Mouse (Mus musculus) hindbrain, embryonic 10.5 days (tissue): ENCODE measurements at regions not wholly inside any gene's neighbourhood (a gene's known extent, or its start where the extent isn't known, plus 50 kb on each side); places are given as distances from the start of the nearest gene placed in this dataset.
A peak's percentile ranks its signal among the peaks of the same experiment; 100 is the strongest.

Source experiments
- DNase-seq: peaks from one replicate; pipeline ENCODE4 v3.0.0-alpha.2; 2017; ENCODE audit warnings: low spot score
- H3K27ac ChIP-seq: fragments of 300-500 bp; sonication (generic); 2 replicates; pipeline ENCODE4 v1.5.1; 2016; ENCODE audit warnings: mild to moderate bottlenecking, moderate library complexity
- H3K27me3 ChIP-seq: fragments of 300-500 bp; sonication (generic); 2 replicates; pipeline ENCODE4 v1.6.1; 2016; ENCODE audit warnings: mild to moderate bottlenecking; ENCODE audit not compliant: poor library complexity, insufficient read depth, severe bottlenecking
- H3K36me3 ChIP-seq: fragments of 300-500 bp; sonication (generic); 2 replicates; pipeline ENCODE4 v1.6.1; 2016; ENCODE audit warnings: mild to moderate bottlenecking, moderate library complexity
- H3K4me1 ChIP-seq: fragments of 300-500 bp; sonication (generic); replicated peaks from 2 replicates; pipeline ENCODE4 v1.6.1; 2016; ENCODE audit warnings: mild to moderate bottlenecking
- H3K4me3 ChIP-seq: fragments of 300-500 bp; sonication (generic); 2 replicates; pipeline ENCODE4 v1.5.1; 2016; ENCODE audit warnings: mild to moderate bottlenecking, moderate library complexity
- H3K9me3 ChIP-seq: fragments of 300-500 bp; sonication (generic); 2 replicates; pipeline ENCODE4 v1.6.1; 2016; ENCODE audit warnings: mild to moderate bottlenecking, moderate library complexity
- WGBS: fragments of 180-500 bp; shearing (Covaris S2); methylation state at CpG from one replicate; pipeline ENCODE4 v1.1.7; 2016; 5-methylcytosine and 5-hydroxymethylcytosine counted together

DNA sequence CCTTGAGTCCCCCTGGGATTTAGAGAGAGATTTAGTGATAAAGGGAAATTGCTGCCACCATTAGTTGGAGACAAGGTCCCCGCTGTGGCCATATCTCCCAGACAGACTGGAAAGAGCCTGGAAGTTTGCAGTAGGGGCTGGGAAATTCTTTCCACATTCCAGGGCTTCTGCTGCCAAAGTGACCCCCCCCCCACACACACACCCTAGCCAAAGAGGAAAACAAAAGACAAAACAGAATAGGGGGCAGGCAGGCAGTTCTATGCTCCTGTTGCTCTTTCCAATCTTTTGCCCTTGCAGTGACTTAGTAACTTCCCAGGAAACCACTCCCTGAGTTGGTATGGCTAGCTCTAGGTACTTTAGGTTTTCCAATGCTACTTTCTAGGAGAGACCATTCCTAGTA lies 270.9 kb downstream of the Rps24 start:
- Histone ChIP-seq H3K4me3 (no peak overlapping the region), H3K9me3 (no peaks in the 10 kb centered on the region), H3K27ac (peak overlapping the region; percentile 6), H3K4me1 (peaks cover 43% of the 10 kb centered on the region), H3K27me3 (no peaks in the 10 kb centered on the region), H3K36me3 (no peaks in the 10 kb centered on the region)
- DNase-seq = no peak
- WGBS = 74% methylated on average over 1 of the region's 1 CpGs

- Histone ChIP-seq H3K27ac (peak overlapping the region; percentile 53), H3K36me3 (no peaks in the 10 kb centered on the region), H3K4me1 (peaks cover 71% of the 10 kb centered on the region), H3K4me3 (no peak overlapping the region), H3K9me3 (no peaks in the 10 kb centered on the region), H3K27me3 (no peaks in the 10 kb centered on the region)
- no peak for DNase-seq
- 78% methylated on average over 1 of the region's 1 CpGs for WGBS
These were observed 274.0 kb downstream of the Rps24 start for GRCm38 (mm10) chr14:24760926-24761325.

- H3K4me1 ChIP-seq = peaks cover 69% of the 10 kb centered on the region
- DNase-seq = peak; percentile 34
These were observed 275.7 kb downstream of the Rps24 start for GRCm38 (mm10) chr14:24762468-24763274.

DNA sequence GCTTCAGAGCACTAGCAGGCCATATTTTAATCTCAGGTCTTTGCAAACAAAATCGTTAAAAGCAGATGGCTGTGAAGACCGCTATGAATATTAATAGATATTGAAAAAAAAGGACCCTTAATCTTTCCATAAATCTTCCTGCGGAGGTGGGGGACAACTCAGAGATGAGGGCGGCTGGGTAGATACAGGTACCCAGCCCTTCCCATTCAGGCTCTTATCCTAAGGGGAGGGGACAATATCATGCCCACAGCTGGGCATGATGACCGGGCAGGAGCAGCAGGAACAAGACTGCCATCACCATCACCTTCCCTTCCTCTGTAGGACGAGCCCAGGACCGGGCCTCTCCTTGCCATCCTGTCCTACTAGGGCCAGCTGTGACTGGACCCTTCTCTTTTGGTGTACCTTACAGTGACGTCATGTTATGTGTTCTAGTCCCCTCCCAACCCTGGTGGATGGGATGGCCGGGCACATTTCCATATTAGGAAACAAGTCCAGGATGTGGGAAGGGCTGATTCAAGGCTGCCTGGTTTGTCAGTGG lies 276.4 kb downstream of the Rps24 start:
- H3K4me3 ChIP-seq = no peak overlapping the region
- no peak for DNase-seq
- peaks cover 62% of the 10 kb centered on the region for H3K4me1 ChIP-seq
- H3K27ac ChIP-seq = peak overlapping the region; percentile 82
- H3K36me3 ChIP-seq = no peaks in the 10 kb centered on the region
- WGBS = 70% methylated on average over 9 of the region's 9 CpGs
- H3K9me3 ChIP-seq = no peaks in the 10 kb centered on the region
- H3K27me3 ChIP-seq = no peaks in the 10 kb centered on the region

More at GRCm38 (mm10) chr14:24762468-24763274, 275.7 kb downstream of the Rps24 start:
- Histone ChIP-seq H3K4me3 (no peak overlapping the region), H3K36me3 (no peaks in the 10 kb centered on the region), H3K27ac (peak overlapping the region; percentile 82), H3K9me3 (no peaks in the 10 kb centered on the region), H3K27me3 (no peaks in the 10 kb centered on the region)
- WGBS = 18% methylated on average over 7 of the region's 7 CpGs

DNA sequence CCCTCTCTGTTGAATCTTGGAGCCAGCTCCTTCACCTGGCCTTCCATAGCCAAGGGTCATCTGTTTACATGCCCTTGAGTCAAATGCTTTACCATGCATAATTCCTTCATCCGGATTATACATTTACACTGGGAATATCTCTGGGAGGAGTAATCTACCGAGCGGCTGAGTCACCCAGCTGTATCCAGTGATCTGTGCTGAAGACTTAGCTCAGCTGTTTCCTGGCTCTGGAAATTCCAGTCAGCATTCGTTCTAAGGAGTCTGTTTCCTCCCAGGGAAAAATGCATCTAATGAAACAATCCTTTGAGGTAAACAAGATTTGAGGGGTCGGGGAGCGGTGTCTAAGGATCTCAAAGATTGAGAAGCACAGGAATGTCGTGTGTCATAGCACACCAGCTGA lies 276.9 kb downstream of the Rps24 start:
- H3K4me3 ChIP-seq = no peak overlapping the region
- peak overlapping the region; percentile 82 for H3K27ac ChIP-seq
- peaks cover 62% of the 10 kb centered on the region for H3K4me1 ChIP-seq
- H3K27me3 ChIP-seq = no peaks in the 10 kb centered on the region
- WGBS = 71% methylated on average over 7 of the region's 7 CpGs
- H3K36me3 ChIP-seq = no peaks in the 10 kb centered on the region
- no peak for DNase-seq
- no peaks in the 10 kb centered on the region for H3K9me3 ChIP-seq

- DNase-seq = no peak
- Histone ChIP-seq H3K9me3 (no peaks in the 10 kb centered on the region), H3K36me3 (no peaks in the 10 kb centered on the region), H3K27me3 (no peaks in the 10 kb centered on the region), H3K4me1 (peaks cover 74% of the 10 kb centered on the region), H3K27ac (peak overlapping the region; percentile 40; the same call in 1 of the 2 replicates), H3K4me3 (no peak overlapping the region)
- WGBS = 86% methylated on average over 3 of the region's 3 CpGs
These were observed 279.3 kb downstream of the Rps24 start for GRCm38 (mm10) chr14:24766260-24766659.

- 83% methylated on average over 2 of the region's 2 CpGs for WGBS
- no peaks in the 10 kb centered on the region for H3K9me3 ChIP-seq
- peaks cover 76% of the 10 kb centered on the region for H3K4me1 ChIP-seq
- H3K27ac ChIP-seq = no peak overlapping the region
- H3K27me3 ChIP-seq = no peaks in the 10 kb centered on the region
- DNase-seq = no peak
- no peak overlapping the region for H3K4me3 ChIP-seq
- no peaks in the 10 kb centered on the region for H3K36me3 ChIP-seq
These were observed 279.8 kb downstream of the Rps24 start for GRCm38 (mm10) chr14:24766690-24767089.

DNA sequence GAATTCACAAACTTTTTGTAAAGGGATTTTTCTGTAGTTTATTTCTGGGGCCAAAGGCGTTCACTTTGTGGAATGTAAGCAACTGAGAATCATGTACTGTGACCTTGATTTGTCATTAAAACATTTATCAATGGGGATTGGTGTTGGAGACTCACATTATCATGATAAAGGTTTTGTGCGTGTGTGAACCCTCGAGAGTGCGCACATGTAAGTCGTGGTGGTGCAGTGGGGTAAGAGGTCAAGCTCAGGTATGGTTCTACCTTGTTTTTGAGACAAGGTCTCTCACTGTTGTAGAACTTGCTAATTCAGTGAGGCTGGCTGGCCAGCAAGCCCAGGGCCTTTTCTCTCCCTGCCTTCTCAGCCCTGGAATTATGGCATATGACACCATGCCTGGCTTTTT lies 280.4 kb downstream of the Rps24 start:
- Histone ChIP-seq H3K4me3 (no peak overlapping the region), H3K4me1 (peaks cover 76% of the 10 kb centered on the region), H3K27ac (0 out of 2 replicates have a peak overlapping the region, but pooled peaks have one; percentile 14)

GRCm38 (mm10) chr14:24767964-24768363 lies 281.0 kb downstream of the Rps24 start:
- H3K4me1 ChIP-seq = peaks cover 70% of the 10 kb centered on the region
- WGBS = 84% methylated on average over 5 of the region's 5 CpGs

More for the DNA sequence above, 280.4 kb downstream of the Rps24 start:
- WGBS = 82% methylated on average over 5 of the region's 5 CpGs
- no peaks in the 10 kb centered on the region for H3K36me3 ChIP-seq
- H3K9me3 ChIP-seq = no peaks in the 10 kb centered on the region
- no peaks in the 10 kb centered on the region for H3K27me3 ChIP-seq
- DNase-seq = no peak

GRCm38 (mm10) chr14:24769451-24769850 lies 282.5 kb downstream of the Rps24 start:
- WGBS = 63% methylated on average over 3 of the region's 3 CpGs
- no peaks in the 10 kb centered on the region for H3K36me3 ChIP-seq
- DNase-seq = no peak

More at GRCm38 (mm10) chr14:24767964-24768363, 281.0 kb downstream of the Rps24 start:
- H3K4me3 ChIP-seq = no peak overlapping the region
- DNase-seq = no peak
- H3K9me3 ChIP-seq = no peaks in the 10 kb centered on the region
- H3K36me3 ChIP-seq = no peaks in the 10 kb centered on the region
- no peaks in the 10 kb centered on the region for H3K27me3 ChIP-seq
- H3K27ac ChIP-seq = peak overlapping the region; percentile 31; the same call in 1 of the 2 replicates

GRCm38 (mm10) chr14:24770015-24770977 lies 283.4 kb downstream of the Rps24 start:
- 14% methylated on average over 11 of the region's 11 CpGs for WGBS
- DNase-seq = peak; percentile 80
- H3K27ac ChIP-seq = peak overlapping the region; percentile 88
- H3K27me3 ChIP-seq = no peaks in the 10 kb centered on the region
- H3K36me3 ChIP-seq = no peaks in the 10 kb centered on the region
- peaks cover 47% of the 10 kb centered on the region for H3K4me1 ChIP-seq
- 0 out of 2 replicates have a peak overlapping the region, but pooled peaks have one; percentile 18 for H3K4me3 ChIP-seq
- H3K9me3 ChIP-seq = no peaks in the 10 kb centered on the region

More at GRCm38 (mm10) chr14:24769451-24769850, 282.5 kb downstream of the Rps24 start:
- peak overlapping the region; percentile 88 for H3K27ac ChIP-seq
- H3K4me1 ChIP-seq = peaks cover 55% of the 10 kb centered on the region
- H3K4me3 ChIP-seq = no peak overlapping the region
- H3K27me3 ChIP-seq = no peaks in the 10 kb centered on the region
- no peaks in the 10 kb centered on the region for H3K9me3 ChIP-seq

DNA sequence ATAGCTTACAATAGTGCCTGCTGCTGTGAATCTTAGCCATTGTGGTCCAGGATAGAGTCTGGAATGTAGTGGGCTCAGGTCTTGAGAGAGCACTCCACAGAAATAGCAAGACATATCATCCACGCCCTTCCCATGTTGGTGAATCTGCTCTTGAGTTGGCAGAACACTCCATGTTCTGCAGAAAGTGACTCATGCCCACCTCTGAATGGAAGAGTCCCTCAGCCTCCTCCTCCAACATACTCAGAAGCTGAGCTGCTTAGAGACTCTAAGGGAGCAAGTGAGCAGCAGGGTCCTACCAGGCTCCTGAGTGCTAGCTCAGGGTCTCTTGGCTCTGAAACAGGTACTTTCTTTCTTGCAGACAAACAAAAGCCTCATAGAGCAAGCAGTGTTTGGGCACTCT lies 284.7 kb downstream of the Rps24 start:
- H3K27ac ChIP-seq = peak overlapping the region; percentile 88

More for the DNA sequence above, 284.7 kb downstream of the Rps24 start:
- no peak overlapping the region for H3K4me3 ChIP-seq
- no peaks in the 10 kb centered on the region for H3K27me3 ChIP-seq
- 83% methylated on average over 1 of the region's 1 CpGs for WGBS
- no peaks in the 10 kb centered on the region for H3K36me3 ChIP-seq
- DNase-seq = no peak
- H3K4me1 ChIP-seq = peaks cover 43% of the 10 kb centered on the region
- no peaks in the 10 kb centered on the region for H3K9me3 ChIP-seq
